Mouse (Mus musculus) cerebellum, adult 8-10 months (tissue): ENCODE results near the gene Tcl1b2.
"Not testable (repeated sequence)": the region's sequence is repeated elsewhere in the genome, so short reads cannot be mapped to it uniquely, and the experiment has no call there.

ENCODE experiments used
- DNase-seq: peaks from one replicate; pipeline ENCODE4 v3.0.0; 2022

The Tcl1b2 gene

GRCm38 (mm10) chr12:105145714-105146113 lies at the start of gene Tcl1b2:
Gene Tcl1b2 (plus strand): TSS chr12:105146014.
- no peak for DNase-seq

- DNase-seq = no peak
Measured at GRCm38 (mm10) chr12:105099466-105100044, 46.3 kb upstream of the Tcl1b2 start.

- DNase-seq = no peak
Measured at GRCm38 (mm10) chr12:105102901-105103300, 42.9 kb upstream of the Tcl1b2 start.

GRCm38 (mm10) chr12:105104036-105104435 lies 41.8 kb upstream of the Tcl1b2 start:
- DNase-seq = peak; percentile 39

- no peak for DNase-seq
Measured at GRCm38 (mm10) chr12:105105326-105105725, 40.5 kb upstream of the Tcl1b2 start.

- DNase-seq = no peak
Measured at GRCm38 (mm10) chr12:105108856-105109255, 37.0 kb upstream of the Tcl1b2 start.

- DNase-seq = no peak
Measured at GRCm38 (mm10) chr12:105109406-105109805, 36.4 kb upstream of the Tcl1b2 start.

- no peak for DNase-seq
Measured at GRCm38 (mm10) chr12:105109812-105110211, 36.0 kb upstream of the Tcl1b2 start.

- no peak for DNase-seq
Measured at GRCm38 (mm10) chr12:105112321-105112988, 33.4 kb upstream of the Tcl1b2 start.

- no peak for DNase-seq
Measured at GRCm38 (mm10) chr12:105116648-105117047, 29.2 kb upstream of the Tcl1b2 start.

GRCm38 (mm10) chr12:105125362-105125761 lies 20.5 kb upstream of the Tcl1b2 start:
- DNase-seq = no peak

- DNase-seq = no peak
Measured at GRCm38 (mm10) chr12:105126516-105126915, 19.3 kb upstream of the Tcl1b2 start.

GRCm38 (mm10) chr12:105127607-105128006 lies 18.2 kb upstream of the Tcl1b2 start:
- DNase-seq = no peak

GRCm38 (mm10) chr12:105129494-105130205 lies 16.2 kb upstream of the Tcl1b2 start:
- not testable (repeated sequence) for DNase-seq

- DNase-seq = not testable (repeated sequence)
Measured at GRCm38 (mm10) chr12:105134167-105134566, 11.6 kb upstream of the Tcl1b2 start.

GRCm38 (mm10) chr12:105134826-105135225 lies 11.0 kb upstream of the Tcl1b2 start:
- DNase-seq = not testable (repeated sequence)

- DNase-seq = not testable (repeated sequence)
Measured at GRCm38 (mm10) chr12:105137729-105138128, 8.1 kb upstream of the Tcl1b2 start.

- DNase-seq = no peak
Measured at GRCm38 (mm10) chr12:105143096-105143495, 2.7 kb upstream of the Tcl1b2 start.

GRCm38 (mm10) chr12:105144928-105145327 lies 886 bp upstream of the Tcl1b2 start:
- not testable (repeated sequence) for DNase-seq

- DNase-seq = not testable (repeated sequence)
Measured at GRCm38 (mm10) chr12:105155286-105155685, 9.5 kb downstream of the Tcl1b2 start.

- no peak for DNase-seq
Measured at GRCm38 (mm10) chr12:105158842-105159241, 13.0 kb downstream of the Tcl1b2 start.

GRCm38 (mm10) chr12:105159390-105159789 lies 13.6 kb downstream of the Tcl1b2 start, which contains the start of gene Tcl1b1:
Gene Tcl1b1 (plus strand): TSS chr12:105159690.
- DNase-seq = no peak

- no peak for DNase-seq
Measured at GRCm38 (mm10) chr12:105166734-105167133, 20.9 kb downstream of the Tcl1b2 start.

GRCm38 (mm10) chr12:105173366-105173765 lies 27.6 kb downstream of the Tcl1b2 start:
- no peak for DNase-seq
